Mouse (Mus musculus): Measurements from ENCODE around the gene Actbl2. TPM values are rescaled to one million over a fixed set of nuclear protein-coding genes. Genes with fewer than 3 reads are reported as not detected.

The Actbl2 gene
- polyA plus RNA-seq (2015; fragmentation: Nextera tagmentation; extraction: Ambion mirVana), result not detected in 2 replicates

DNA sequence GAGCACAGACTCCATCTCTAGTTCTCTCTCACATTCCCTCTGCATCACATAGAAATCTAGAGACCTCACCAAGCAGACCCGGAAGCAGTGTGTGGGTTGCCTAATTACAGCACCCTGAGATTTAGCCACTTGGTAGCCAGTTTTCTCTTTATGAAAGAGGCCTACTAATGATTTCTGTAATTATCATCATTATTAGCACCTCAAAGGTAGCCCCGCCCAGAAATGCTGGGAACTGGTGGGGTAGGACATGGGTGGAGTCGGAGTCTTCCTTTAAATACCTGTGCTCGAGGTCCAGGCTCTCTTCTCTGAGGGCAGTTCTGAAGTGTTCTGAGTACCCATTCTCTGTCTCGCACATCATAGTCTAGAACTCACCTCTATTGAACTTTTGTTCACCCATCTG, at the start of gene Actbl2:
TSS of gene Actbl2 (plus strand) at position 301 of the 400 bp plus-strand sequence.
- no peak for DNase-seq (ENCODE audit: low spot score)

DNA sequence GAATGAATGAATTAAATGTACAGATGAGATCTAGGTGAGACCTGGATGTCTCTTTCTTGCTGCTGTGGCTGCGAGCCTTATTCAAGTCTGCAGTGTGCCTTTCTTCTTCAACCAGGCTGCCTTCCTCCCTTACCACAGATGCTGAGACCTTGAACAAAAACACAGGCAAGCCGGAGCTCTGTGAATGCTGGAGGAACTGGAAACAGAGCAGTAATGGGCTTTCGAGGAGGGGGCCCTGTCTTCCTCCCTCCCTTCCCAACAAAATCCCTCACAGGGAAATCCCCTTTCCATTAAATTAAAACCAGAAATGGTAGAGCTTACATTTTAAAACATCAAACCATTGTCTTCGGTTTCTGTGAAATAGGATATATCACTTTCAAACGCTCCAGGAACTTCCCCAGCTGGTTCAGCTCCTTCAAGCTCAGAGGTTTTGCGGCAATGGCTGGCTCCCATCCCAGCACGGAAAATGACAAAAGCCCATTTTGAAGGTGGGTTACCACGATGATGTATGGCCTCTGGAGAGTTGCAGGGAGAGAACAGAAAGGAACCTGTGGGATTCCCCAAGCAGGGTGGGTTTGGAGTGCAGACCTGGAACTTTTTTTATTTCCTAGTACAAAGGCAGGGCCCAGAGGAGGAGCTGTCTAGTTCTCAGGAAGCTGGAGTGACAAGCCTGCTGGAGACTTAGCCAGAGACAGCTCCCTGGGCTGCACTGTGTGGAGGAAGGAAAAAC, 44.0 kb upstream of the Actbl2 start:
- DNase-seq (ENCODE audit: low spot score), result no peak

GRCm38 (mm10) chr13:111228768-111229167, 26.0 kb upstream of the Actbl2 start:
- no peak for DNase-seq (ENCODE audit: low spot score)

GRCm38 (mm10) chr13:111229541-111229940, 25.3 kb upstream of the Actbl2 start:
- no peak for DNase-seq (ENCODE audit: low spot score)

GRCm38 (mm10) chr13:111232416-111232815, 22.4 kb upstream of the Actbl2 start:
- no peak for DNase-seq (ENCODE audit: low spot score)

- no peak for DNase-seq (ENCODE audit: low spot score)
Observed at GRCm38 (mm10) chr13:111233356-111233755, 21.5 kb upstream of the Actbl2 start.

DNA sequence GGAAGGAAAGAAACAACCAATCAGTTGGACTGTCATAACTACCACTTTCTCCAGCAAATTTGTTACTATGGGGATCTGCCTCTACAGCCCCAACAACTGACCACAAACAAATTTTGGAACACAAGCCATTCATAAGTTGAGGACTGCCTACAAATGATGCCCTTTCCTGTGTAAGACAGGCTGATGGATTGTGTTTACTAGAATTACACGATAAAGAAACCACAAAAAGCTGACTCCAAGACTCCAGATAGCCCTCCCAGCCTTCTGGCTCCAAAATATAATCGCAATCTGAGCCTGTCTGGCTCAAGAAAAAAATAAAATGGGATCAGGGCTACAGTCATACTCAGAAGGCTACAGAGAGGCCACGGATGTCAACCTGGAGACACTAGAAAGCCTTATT, 20.2 kb upstream of the Actbl2 start:
- DNase-seq (ENCODE audit: low spot score), result no peak

- no peak for DNase-seq (ENCODE audit: low spot score)
Observed at GRCm38 (mm10) chr13:111235719-111236166, 19.1 kb upstream of the Actbl2 start.

GRCm38 (mm10) chr13:111236461-111236864, 18.4 kb upstream of the Actbl2 start:
- DNase-seq (ENCODE audit: low spot score), result no peak

- no peak for DNase-seq (ENCODE audit: low spot score)
Observed at GRCm38 (mm10) chr13:111237296-111237695, 17.5 kb upstream of the Actbl2 start.

DNA sequence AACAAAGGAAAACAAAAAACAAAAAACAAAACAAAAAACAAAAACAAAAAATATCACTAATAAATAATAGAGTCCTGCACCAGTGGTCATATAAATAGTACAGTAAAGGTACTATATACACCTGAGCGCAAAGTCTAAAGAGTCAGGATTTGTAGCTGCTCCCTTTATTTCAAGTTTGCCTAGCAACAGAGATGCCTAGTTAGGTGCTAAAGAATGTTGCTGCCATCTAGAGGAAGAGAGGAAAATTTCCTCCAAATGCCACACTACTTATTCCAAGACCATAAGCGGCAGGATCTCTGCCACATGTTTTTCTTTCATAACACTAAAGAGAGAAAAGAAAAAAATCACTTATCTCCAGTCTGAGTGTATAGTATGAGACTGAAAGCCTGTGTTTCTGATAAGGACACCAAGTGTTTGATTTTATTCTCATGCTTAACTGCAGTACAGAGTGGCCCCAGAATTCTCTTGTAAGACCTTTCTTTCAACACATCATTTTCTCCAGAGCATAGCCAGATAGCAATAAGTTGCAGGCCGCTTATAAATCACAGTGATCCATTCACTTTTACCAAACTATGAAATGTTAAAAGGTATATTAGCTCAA, 16.8 kb upstream of the Actbl2 start:
- DNase-seq (ENCODE audit: low spot score), result peak; percentile 51

GRCm38 (mm10) chr13:111251106-111251505, 3.7 kb upstream of the Actbl2 start:
- no peak for DNase-seq (ENCODE audit: low spot score)

- peak; percentile 64 for DNase-seq (ENCODE audit: low spot score)
Observed at GRCm38 (mm10) chr13:111251795-111252194, 3.0 kb upstream of the Actbl2 start.

GRCm38 (mm10) chr13:111258016-111258415, 3.2 kb downstream of the Actbl2 start:
- no peak for DNase-seq (ENCODE audit: low spot score)

DNA sequence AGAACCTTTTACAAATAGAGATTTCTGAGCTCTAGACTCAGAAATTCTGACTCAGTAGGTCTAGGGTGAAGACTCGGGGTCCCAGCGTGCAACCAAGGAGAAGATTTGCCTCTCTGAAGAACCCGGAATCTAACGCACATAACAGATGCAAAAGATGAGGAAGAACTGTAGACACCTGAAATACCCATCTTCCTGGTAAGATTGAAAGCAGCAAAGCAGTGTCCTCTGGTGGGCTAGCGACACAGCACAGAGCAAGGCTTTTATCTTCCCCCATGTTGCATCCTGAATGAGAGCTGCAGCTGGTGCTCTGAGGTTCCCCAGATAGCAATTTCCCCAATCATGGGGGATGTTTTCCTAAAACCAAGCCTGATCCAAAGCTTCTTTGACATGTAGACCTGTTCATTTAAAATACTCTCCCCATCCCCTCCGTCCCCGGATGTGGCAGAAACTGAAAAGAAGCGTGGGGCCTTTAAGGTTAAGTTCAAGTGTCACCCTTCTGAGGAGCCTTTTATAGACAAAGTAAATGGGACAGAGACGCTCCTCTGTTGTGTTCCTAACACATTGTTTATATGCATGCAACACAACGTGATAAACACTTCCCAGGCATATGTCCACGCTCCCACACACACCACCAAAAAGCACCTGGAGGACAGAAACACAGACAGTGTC, 3.7 kb downstream of the Actbl2 start:
- peak; percentile 36 for DNase-seq (ENCODE audit: low spot score)

DNA sequence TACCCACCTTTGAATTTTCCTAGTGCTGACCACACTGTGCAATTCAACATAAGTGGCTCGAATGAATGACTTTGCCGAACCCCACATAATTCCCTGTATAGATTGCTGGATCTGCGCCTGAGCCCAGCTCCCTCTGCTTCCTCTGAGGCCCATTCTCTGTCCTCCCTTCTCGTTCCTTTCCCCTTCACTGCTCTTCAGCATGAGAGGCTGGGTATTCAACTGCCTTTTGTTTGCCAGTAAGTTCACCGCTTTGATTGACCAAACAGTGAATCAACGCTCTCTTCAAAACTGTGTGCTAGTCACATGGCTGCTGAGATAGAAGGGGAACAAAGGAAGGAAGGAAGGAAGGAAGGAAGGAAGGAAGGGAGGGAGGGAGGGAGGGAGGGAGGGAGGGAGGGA, 4.3 kb downstream of the Actbl2 start:
- no peak for DNase-seq (ENCODE audit: low spot score)

DNA sequence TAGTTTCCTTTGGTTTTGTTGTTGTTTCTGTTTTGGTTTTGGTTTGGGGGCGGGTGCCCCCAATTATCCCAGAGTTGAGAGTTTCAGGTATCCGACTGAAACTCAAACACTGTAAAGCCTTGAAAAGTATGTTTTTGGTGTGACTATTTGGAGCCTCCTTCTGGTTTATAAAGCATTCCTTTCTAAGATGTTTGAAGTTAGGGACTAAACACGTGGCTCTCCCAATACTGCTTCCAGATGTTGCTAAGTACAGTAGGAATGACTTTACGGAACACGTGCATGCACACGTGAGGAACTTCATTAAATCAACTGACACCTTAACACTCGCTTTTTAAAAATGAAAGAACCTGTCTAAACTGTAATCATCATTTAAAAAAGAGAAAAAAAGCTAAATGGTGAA, 4.9 kb downstream of the Actbl2 start:
- no peak for DNase-seq (ENCODE audit: low spot score)

DNA sequence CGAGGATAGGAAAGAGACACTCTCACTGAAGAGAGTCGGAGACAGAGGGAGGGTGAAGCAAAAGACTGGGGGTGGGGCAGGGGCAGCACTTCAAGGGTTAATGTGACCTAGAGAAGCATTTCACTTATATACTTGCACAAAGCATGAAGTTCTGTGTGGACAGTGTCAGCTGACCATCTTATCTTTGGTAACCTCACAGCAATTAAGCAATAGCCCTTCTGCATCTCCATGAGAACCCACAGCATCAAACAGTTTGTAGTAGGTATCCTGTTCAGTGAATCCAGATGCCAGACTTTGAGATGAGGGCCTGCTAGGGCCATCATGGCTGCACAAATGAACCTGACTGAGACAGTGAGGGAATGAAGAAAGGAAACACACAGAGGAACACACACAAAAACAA, 8.4 kb downstream of the Actbl2 start:
- DNase-seq (ENCODE audit: low spot score), result no peak

DNA sequence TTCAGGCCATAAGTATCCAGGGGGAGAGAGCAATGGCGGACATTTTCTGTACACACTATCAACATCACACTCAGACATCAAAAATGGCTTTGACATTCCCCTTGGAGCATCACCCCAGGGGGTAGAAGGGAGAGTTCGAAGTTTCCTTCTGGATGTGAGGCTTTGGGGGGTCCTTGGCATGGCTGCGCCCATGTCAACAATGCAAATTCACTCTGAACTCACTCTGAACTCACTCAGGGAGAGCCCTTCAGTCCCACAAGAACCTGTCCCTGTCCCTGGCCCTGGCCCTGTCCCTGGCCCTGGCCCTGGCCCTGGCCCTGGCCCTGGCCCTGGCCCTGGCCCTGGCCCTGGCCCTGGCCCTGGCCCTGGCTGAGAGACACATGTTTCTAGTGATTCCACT, 8.9 kb downstream of the Actbl2 start:
- DNase-seq (ENCODE audit: low spot score), result no peak

- DNase-seq (ENCODE audit: low spot score), result no peak
Observed at GRCm38 (mm10) chr13:111265231-111266000, 10.6 kb downstream of the Actbl2 start.

- no peak for DNase-seq (ENCODE audit: low spot score)
Observed at GRCm38 (mm10) chr13:111266855-111267254, 12.0 kb downstream of the Actbl2 start.

GRCm38 (mm10) chr13:111268992-111269391, 14.2 kb downstream of the Actbl2 start:
- no peak for DNase-seq (ENCODE audit: low spot score)

Measured in thymus, postnatal 0 days (tissue).